Mouse (Mus musculus): Measurements from ENCODE around the gene Gm13697. TPM values are rescaled to one million over a fixed set of nuclear protein-coding genes. Genes with fewer than 3 reads are reported as not detected.

Gm13697 gene
- not detected for polyA plus RNA-seq (2017; shearing (Covaris generic))

GRCm38 (mm10) chr2:83984443-83984842, at the start of gene Gm13697:
Gm13697 (plus strand) TSS chr2:83984743.

GRCm38 (mm10) chr2:83940931-83941361, 43.6 kb upstream of the Gm13697 start, which contains the start of gene Zswim2:
Zswim2 (minus strand) TSS chr2:83941228.

GRCm38 (mm10) chr2:83955393-83955792, 29.1 kb upstream of the Gm13697 start, which contains the start of gene Gm13698:
Gm13698 (plus strand) TSS chr2:83955693.

GRCm38 (mm10) chr2:83961203-83961602, 23.3 kb upstream of the Gm13697 start, which contains the start of gene Gm13693:
Gm13693 (plus strand) TSS chr2:83961503.

GRCm38 (mm10) chr2:83967013-83967412, 17.5 kb upstream of the Gm13697 start, which contains the start of gene Gm13695:
Gm13695 (plus strand) TSS chr2:83967313.

GRCm38 (mm10) chr2:83972823-83973222, 11.7 kb upstream of the Gm13697 start, which contains the start of gene Gm13696:
Gm13696 (plus strand) TSS chr2:83973123.

GRCm38 (mm10) chr2:83978633-83979032, 5.9 kb upstream of the Gm13697 start, which contains the start of gene Gm13694:
Gm13694 (plus strand) TSS chr2:83978933.

GRCm38 (mm10) chr2:83990253-83990652, 5.7 kb downstream of the Gm13697 start, which contains the start of gene Gm13691:
Gm13691 (plus strand) TSS chr2:83990553.

Other genes starting within 250 kb of the Gm13697 start
- gene Fam171b, start 172.1 kb upstream of the Gm13697 start, polyA plus RNA-seq (2017; shearing (Covaris generic)): 0.05 TPM
- gene Zswim2, start 43.5 kb upstream of the Gm13697 start, polyA plus RNA-seq (2017; shearing (Covaris generic)): not detected
- not detected for gene Gm13698, start 29.1 kb upstream of the Gm13697 start, polyA plus RNA-seq (2017; shearing (Covaris generic))
- gene Gm13693, start 23.2 kb upstream of the Gm13697 start, polyA plus RNA-seq (2017; shearing (Covaris generic)): not detected
- gene Gm13695, start 17.4 kb upstream of the Gm13697 start, polyA plus RNA-seq (2017; shearing (Covaris generic)): not detected
- not detected for gene Gm13696, start 11.6 kb upstream of the Gm13697 start, polyA plus RNA-seq (2017; shearing (Covaris generic))
- not detected for gene Gm13694, start 5.8 kb upstream of the Gm13697 start, polyA plus RNA-seq (2017; shearing (Covaris generic))
- not detected for gene Gm13691, start 5.8 kb downstream of the Gm13697 start, polyA plus RNA-seq (2017; shearing (Covaris generic))

All from activated CD4-positive, CD25-positive, alpha-beta regulatory T cell, adult 9 weeks (primary cell).